Mouse (Mus musculus) embryonic facial prominence, embryonic 14.5 days (tissue): ENCODE measurements at regions not wholly inside any gene's neighbourhood (a gene's known extent, or its start where the extent isn't known, plus 50 kb on each side); places are given as distances from the start of the nearest gene placed in this dataset.

ENCODE experiments used
- ATAC-seq: fragments of 200-750 bp; cut with Nextera tagmentation; 2 replicates; pipeline ENCODE4 v1.8.0; 2017; ENCODE audit warnings: low read depth, moderate number of reproducible peaks, moderate TSS enrichment
- DNase-seq: peaks from one replicate; pipeline ENCODE4 v3.0.0-alpha.2; 2015; ENCODE audit warnings: low spot score
- H3K27ac ChIP-seq: fragments of 300-500 bp; sonication (generic); replicated peaks from 2 replicates; pipeline ENCODE4 v1.5.1; 2014; ENCODE audit warnings: low read depth, mild to moderate bottlenecking, low read length, moderate library complexity
- H3K27me3 ChIP-seq: fragments of 300-500 bp; sonication (generic); replicated peaks from 2 replicates; pipeline ENCODE4 v1.6.1; 2014; ENCODE audit warnings: low read length; ENCODE audit not compliant: control insufficient read depth, insufficient read depth
- H3K36me3 ChIP-seq: fragments of 300-500 bp; sonication (generic); 2 replicates; pipeline ENCODE4 v1.6.1; 2014; ENCODE audit warnings: low read length, mixed read lengths; ENCODE audit not compliant: control insufficient read depth, insufficient read depth
- H3K4me1 ChIP-seq: fragments of 300-500 bp; sonication (generic); 2 replicates; pipeline ENCODE4 v1.6.1; 2014; ENCODE audit warnings: antibody characterized with exemption, low read length; ENCODE audit not compliant: control insufficient read depth, insufficient read depth
- H3K4me2 ChIP-seq: fragments of 300-500 bp; sonication (generic); 2 replicates; pipeline ENCODE4 v1.6.1; 2014; ENCODE audit warnings: low read depth, mild to moderate bottlenecking, low read length, moderate library complexity, mixed read lengths
- H3K4me3 ChIP-seq: fragments of 300-500 bp; sonication (generic); 2 replicates; pipeline ENCODE4 v1.5.1; 2014; ENCODE audit warnings: low read depth, mild to moderate bottlenecking, low read length
- H3K9ac ChIP-seq: fragments of 300-500 bp; sonication (generic); 2 replicates; pipeline ENCODE4 v1.6.1; 2014; ENCODE audit warnings: low read depth, mild to moderate bottlenecking, low read length, moderate library complexity, mixed read lengths
- H3K9me3 ChIP-seq: fragments of 300-500 bp; sonication (generic); 2 replicates; pipeline ENCODE4 v1.6.1; 2016; ENCODE audit warnings: low read length; ENCODE audit not compliant: control insufficient read depth
- WGBS: fragments of 180-500 bp; shearing (Covaris S2); extraction: QIAGEN DNeasy Blood & Tissue Kit; methylation state at CpG from one replicate; pipeline ENCODE4 v1.1.7; 2014; 5-methylcytosine and 5-hydroxymethylcytosine counted together

DNA sequence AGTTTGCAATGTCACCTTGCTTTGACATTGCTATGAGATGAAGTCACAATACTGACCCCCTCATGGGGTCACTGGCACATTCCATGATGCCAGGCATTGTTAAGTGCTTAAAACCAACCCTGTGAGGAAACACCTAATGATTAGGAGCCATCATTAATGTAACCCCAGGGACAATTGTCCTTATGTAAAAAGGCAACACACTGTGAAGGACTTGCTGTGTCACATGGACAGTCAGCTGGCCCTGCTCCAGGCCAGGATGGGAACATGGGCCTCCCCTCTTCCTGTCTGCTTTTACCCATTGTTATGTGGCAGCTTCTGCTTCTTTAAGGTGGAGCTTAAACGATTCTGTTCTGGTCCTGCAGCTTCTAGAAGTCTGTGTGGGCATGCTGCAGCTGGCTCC lies 105.7 kb upstream of the Rapgef5 start:
- peak; percentile 57 for DNase-seq
- Histone ChIP-seq H3K4me2 (no peak overlapping the region), H3K9ac (no peak overlapping the region), H3K4me1 (peaks cover 23% of the 10 kb centered on the region; the same call in 1 of the 2 replicates), H3K27me3 (no peaks in the 10 kb centered on the region), H3K9me3 (no peaks in the 10 kb centered on the region), H3K36me3 (no peaks in the 10 kb centered on the region), H3K27ac (no peak overlapping the region), H3K4me3 (no peak overlapping the region)
- 11% methylated on average over 1 of the region's 1 CpGs for WGBS
- ATAC-seq = peak; percentile 59; the same call in 1 of the 2 replicates

DNA sequence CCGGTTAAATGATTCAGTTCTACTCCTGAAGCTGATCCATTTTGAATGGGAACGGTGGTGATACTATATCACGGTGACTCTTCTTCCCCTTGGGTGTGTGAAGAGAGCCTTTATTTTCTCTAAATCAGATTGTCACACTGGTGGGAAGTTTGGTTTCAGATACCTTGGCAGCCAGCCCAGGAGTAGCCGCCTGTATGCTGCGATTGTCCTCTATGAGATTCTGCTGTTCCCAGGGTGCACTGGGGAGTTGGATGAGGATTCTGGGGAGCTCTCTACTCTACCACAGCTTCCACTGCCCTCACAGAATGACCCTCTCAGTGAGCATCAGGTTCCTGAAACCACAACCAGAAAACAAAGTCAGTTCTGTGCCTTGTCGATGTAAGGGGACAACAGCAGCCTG lies 104.0 kb upstream of the Rapgef5 start:
- Histone ChIP-seq H3K27ac (no peak overlapping the region), H3K36me3 (no peaks in the 10 kb centered on the region), H3K4me1 (peaks cover 23% of the 10 kb centered on the region; the same call in 1 of the 2 replicates), H3K9ac (no peak overlapping the region), H3K4me2 (no peak overlapping the region), H3K27me3 (no peaks in the 10 kb centered on the region), H3K4me3 (no peak overlapping the region), H3K9me3 (no peaks in the 10 kb centered on the region)
- WGBS = 51% methylated on average over 6 of the region's 6 CpGs
- DNase-seq (peak; percentile 55), ATAC-seq (0 out of 2 replicates have a peak, but pooled peaks have one; percentile 35)

- no peak overlapping the region for H3K9ac ChIP-seq
- H3K27me3 ChIP-seq = no peaks in the 10 kb centered on the region
- peaks cover 23% of the 10 kb centered on the region; the same call in 1 of the 2 replicates for H3K4me1 ChIP-seq
- H3K27ac ChIP-seq = peak overlapping the region; percentile 49; the same call in 1 of the 2 replicates
- no peak overlapping the region for H3K4me2 ChIP-seq
- no peak overlapping the region for H3K4me3 ChIP-seq
- no peaks in the 10 kb centered on the region for H3K36me3 ChIP-seq
- WGBS = 18% methylated on average over 2 of the region's 2 CpGs
- H3K9me3 ChIP-seq = no peaks in the 10 kb centered on the region
- no peak for ATAC-seq
- no peak for DNase-seq
These were observed 103.3 kb upstream of the Rapgef5 start for GRCm38 (mm10) chr12:117412779-117413505.

DNA sequence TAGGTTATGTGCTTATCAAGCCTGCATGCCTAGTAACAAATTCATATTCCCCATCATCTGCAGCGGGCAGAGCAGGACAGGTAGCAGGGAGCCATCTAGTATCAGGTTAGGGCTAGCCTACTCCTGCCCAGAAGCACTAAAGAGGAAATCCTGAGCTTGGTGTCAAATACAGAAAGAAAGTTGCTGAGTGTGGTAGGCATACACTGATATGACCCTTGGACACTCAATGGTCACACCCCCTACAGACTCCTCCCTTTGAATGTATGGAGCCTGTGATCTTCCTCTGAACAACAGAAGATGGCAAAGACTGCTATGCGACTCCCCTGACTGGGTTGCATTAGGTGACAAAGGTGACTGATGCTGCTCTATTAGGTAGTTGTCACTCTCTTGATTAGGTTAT lies 102.3 kb upstream of the Rapgef5 start:
- Histone ChIP-seq H3K4me2 (no peak overlapping the region), H3K4me1 (peaks cover 23% of the 10 kb centered on the region; the same call in 1 of the 2 replicates), H3K9ac (no peak overlapping the region), H3K4me3 (no peak overlapping the region), H3K27ac (no peak overlapping the region), H3K27me3 (no peaks in the 10 kb centered on the region), H3K36me3 (no peaks in the 10 kb centered on the region), H3K9me3 (no peaks in the 10 kb centered on the region)
- DNase-seq (no peak), ATAC-seq (no peak)
- whole genome bisulfite sequencing = 93% methylated on average over 2 of the region's 2 CpGs

DNA sequence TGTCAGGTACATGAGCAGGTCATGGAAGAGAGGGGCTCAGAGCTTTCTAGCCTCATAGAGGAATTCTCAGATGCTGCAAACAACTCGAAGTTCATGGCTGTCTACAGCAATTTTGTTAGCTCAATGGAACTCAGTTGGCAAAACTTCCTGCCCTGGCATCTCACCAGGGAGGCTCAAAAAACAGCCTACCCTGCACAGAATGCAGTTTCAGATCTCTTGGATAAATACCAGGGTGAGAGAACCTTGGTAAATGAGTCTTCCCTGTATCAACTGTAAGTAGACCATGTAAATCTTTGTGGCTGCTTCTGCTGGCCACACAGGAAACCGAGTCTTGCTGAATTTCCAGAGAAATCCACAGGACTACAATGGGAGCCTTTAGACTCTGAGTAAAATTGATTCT lies 101.1 kb upstream of the Rapgef5 start:
- H3K9me3 ChIP-seq = no peaks in the 10 kb centered on the region
- no peak overlapping the region for H3K4me2 ChIP-seq
- no peaks in the 10 kb centered on the region for H3K27me3 ChIP-seq
- H3K36me3 ChIP-seq = no peaks in the 10 kb centered on the region
- peaks cover 23% of the 10 kb centered on the region; the same call in 1 of the 2 replicates for H3K4me1 ChIP-seq
- H3K4me3 ChIP-seq = no peak overlapping the region
- H3K9ac ChIP-seq = no peak overlapping the region
- DNase-seq = peak; percentile 76
- ATAC-seq = peak; percentile 19; the same call in 1 of the 2 replicates
- no peak overlapping the region for H3K27ac ChIP-seq
- 48% methylated on average over 2 of the region's 2 CpGs for WGBS

- no peak overlapping the region for H3K27ac ChIP-seq
- H3K9ac ChIP-seq = no peak overlapping the region
- 76% methylated on average over 4 of the region's 4 CpGs for WGBS
- no peak overlapping the region for H3K4me2 ChIP-seq
- ATAC-seq (no peak), DNase-seq (no peak)
- H3K27me3 ChIP-seq = no peaks in the 10 kb centered on the region
- no peaks in the 10 kb centered on the region for H3K9me3 ChIP-seq
- no peaks in the 10 kb centered on the region for H3K36me3 ChIP-seq
- peaks cover 11% of the 10 kb centered on the region; the same call in 1 of the 2 replicates for H3K4me1 ChIP-seq
- no peak overlapping the region for H3K4me3 ChIP-seq
These were observed 98.3 kb upstream of the Rapgef5 start for GRCm38 (mm10) chr12:117417991-117418390.

DNA sequence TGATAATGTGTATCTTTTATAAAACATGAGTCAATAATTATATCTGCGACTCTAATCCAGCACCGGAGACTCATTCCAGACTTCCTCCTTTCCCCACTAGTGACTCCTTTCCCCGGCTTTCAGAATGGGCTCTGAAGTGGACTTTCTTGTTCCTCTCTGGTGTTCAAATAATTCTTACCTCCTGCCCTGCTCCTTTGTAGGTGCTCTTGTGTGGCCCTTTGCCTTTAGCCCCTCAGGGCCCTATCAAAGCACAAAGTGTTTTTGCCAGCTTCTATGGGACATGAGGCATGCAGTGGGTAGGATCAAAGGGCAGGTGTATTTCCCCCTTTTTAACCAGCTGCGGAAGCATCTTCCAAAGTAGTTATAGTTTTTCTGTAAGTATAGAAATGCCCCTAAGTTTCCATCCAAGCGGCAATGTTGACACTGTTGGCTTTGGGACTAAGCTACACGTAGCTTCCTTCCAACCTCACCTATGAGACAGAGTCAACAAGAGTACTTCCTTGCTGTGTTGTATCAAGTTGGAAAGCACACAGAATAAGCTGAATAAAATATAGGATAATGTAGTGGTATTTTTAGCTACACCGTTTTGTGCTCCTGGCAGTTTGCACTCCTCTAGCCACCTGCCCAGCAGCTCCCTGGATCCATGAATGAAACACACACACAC lies 93.8 kb upstream of the Rapgef5 start:
- DNase-seq (no peak), ATAC-seq (no peak)
- Histone ChIP-seq H3K27ac (no peak overlapping the region), H3K4me2 (no peak overlapping the region), H3K36me3 (no peaks in the 10 kb centered on the region), H3K4me1 (no peaks in the 10 kb centered on the region), H3K27me3 (no peaks in the 10 kb centered on the region), H3K9ac (no peak overlapping the region), H3K9me3 (no peaks in the 10 kb centered on the region), H3K4me3 (no peak overlapping the region)
- 79% methylated on average over 7 of the region's 7 CpGs for WGBS

GRCm38 (mm10) chr12:117425363-117426031 lies 90.8 kb upstream of the Rapgef5 start:
- no peak for DNase-seq
- no peak overlapping the region for H3K4me3 ChIP-seq
- WGBS = 73% methylated on average over 9 of the region's 9 CpGs
- no peak overlapping the region for H3K27ac ChIP-seq
- ATAC-seq = no peak
- H3K4me2 ChIP-seq = no peak overlapping the region
- H3K4me1 ChIP-seq = no peaks in the 10 kb centered on the region
- H3K9ac ChIP-seq = no peak overlapping the region
- no peaks in the 10 kb centered on the region for H3K9me3 ChIP-seq
- no peaks in the 10 kb centered on the region for H3K36me3 ChIP-seq
- H3K27me3 ChIP-seq = no peaks in the 10 kb centered on the region
